Mouse (Mus musculus): ENCODE measurements around the gene Tfdp2. TPM values are rescaled to one million over a fixed set of nuclear protein-coding genes. Genes with fewer than 3 reads are reported as not detected.
A peak's percentile ranks its signal among the peaks of the same experiment; 100 is the strongest.
"Not testable (repeated sequence)": the region's sequence is repeated elsewhere in the genome, so short reads cannot be mapped to it uniquely, and the experiment has no call there.

Gene Tfdp2
- polyA plus RNA-seq, 1 experiment from 2014 or later = 16.0 TPM

DNA sequence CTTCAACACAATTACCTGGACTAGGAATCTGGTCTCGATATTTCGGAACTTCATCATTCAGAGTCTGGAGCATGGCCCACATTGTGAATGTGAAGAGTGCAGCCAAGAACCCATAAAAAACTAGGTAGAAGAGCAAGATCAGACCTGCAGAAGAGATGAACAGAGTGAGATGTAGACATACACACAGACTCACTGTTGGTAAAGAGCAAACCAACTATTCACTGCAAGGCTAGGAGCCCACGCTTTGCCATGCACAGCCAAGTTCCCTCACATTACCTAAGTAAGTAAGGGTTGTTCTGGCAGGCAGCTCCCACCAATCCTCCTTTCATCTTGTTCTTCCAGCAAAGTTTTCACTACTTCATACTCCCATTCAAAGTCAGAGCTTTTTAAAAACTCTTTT lies 149.7 kb downstream of the Tfdp2 start:
- Histone ChIP-seq H3K36me3 (ENCODE audit: control insufficient read depth, insufficient read depth, low read length) (peaks cover 7% of the 10 kb centered on the region; the same call in 1 of the 2 replicates), H3K9me3 (replicated peaks; ENCODE audit: control insufficient read depth, low read length, poor library complexity, severe bottlenecking) (no peaks in the 10 kb centered on the region), H3K4me2 (ENCODE audit: low read length) (no peak overlapping the region), H3K27me3 (ENCODE audit: control insufficient read depth, insufficient read depth, low read depth, low read length) (no peaks in the 10 kb centered on the region), H3K9ac (ENCODE audit: low read depth, low read length) (no peak overlapping the region), H3K4me1 (ENCODE audit: control insufficient read depth, insufficient read depth, low read length) (no peaks in the 10 kb centered on the region), H3K27ac (ENCODE audit: low read length) (no peak overlapping the region), H3K4me3 (ENCODE audit: low read depth, low read length) (no peak overlapping the region)
- ATAC-seq = no peak
- WGBS = 97% methylated on average over 3 of the region's 3 CpGs

- ATAC-seq = no peak
- Histone ChIP-seq H3K4me1 (ENCODE audit: control insufficient read depth, insufficient read depth, low read length) (no peaks in the 10 kb centered on the region), H3K27me3 (ENCODE audit: control insufficient read depth, insufficient read depth, low read depth, low read length) (no peaks in the 10 kb centered on the region), H3K9ac (ENCODE audit: low read depth, low read length) (no peak overlapping the region), H3K9me3 (replicated peaks; ENCODE audit: control insufficient read depth, low read length, poor library complexity, severe bottlenecking) (no peaks in the 10 kb centered on the region), H3K27ac (ENCODE audit: low read length) (no peak overlapping the region), H3K36me3 (ENCODE audit: control insufficient read depth, insufficient read depth, low read length) (no peaks in the 10 kb centered on the region), H3K4me3 (ENCODE audit: low read depth, low read length) (no peak overlapping the region), H3K4me2 (ENCODE audit: low read length) (no peak overlapping the region)
- 81% methylated on average over 5 of the region's 5 CpGs for WGBS
Measured at GRCm38 (mm10) chr9:96348885-96349284, 152.8 kb downstream of the Tfdp2 start.

GRCm38 (mm10) chr9:96350010-96350409 lies 153.9 kb downstream of the Tfdp2 start:
- WGBS = 34% methylated on average over 4 of the region's 4 CpGs

GRCm38 (mm10) chr9:96350476-96350875 lies 154.4 kb downstream of the Tfdp2 start:
- H3K27me3 ChIP-seq (ENCODE audit: control insufficient read depth, insufficient read depth, low read depth, low read length) = no peaks in the 10 kb centered on the region
- peaks cover 2% of the 10 kb centered on the region; the same call in 1 of the 2 replicates for H3K4me1 ChIP-seq (ENCODE audit: control insufficient read depth, insufficient read depth, low read length)
- no peak overlapping the region for H3K4me3 ChIP-seq (ENCODE audit: low read depth, low read length)
- H3K9me3 ChIP-seq (replicated peaks; ENCODE audit: control insufficient read depth, low read length, poor library complexity, severe bottlenecking) = no peaks in the 10 kb centered on the region
- H3K9ac ChIP-seq (ENCODE audit: low read depth, low read length) = no peak overlapping the region
- no peak for ATAC-seq
- no peak overlapping the region for H3K27ac ChIP-seq (ENCODE audit: low read length)
- no peaks in the 10 kb centered on the region for H3K36me3 ChIP-seq (ENCODE audit: control insufficient read depth, insufficient read depth, low read length)
- 63% methylated on average over 3 of the region's 3 CpGs for WGBS
- H3K4me2 ChIP-seq (ENCODE audit: low read length) = no peak overlapping the region

More at GRCm38 (mm10) chr9:96350010-96350409, 153.9 kb downstream of the Tfdp2 start:
- no peak overlapping the region for H3K9ac ChIP-seq (ENCODE audit: low read depth, low read length)
- ATAC-seq = no peak
- no peaks in the 10 kb centered on the region for H3K36me3 ChIP-seq (ENCODE audit: control insufficient read depth, insufficient read depth, low read length)
- H3K4me3 ChIP-seq (ENCODE audit: low read depth, low read length) = no peak overlapping the region
- peaks cover 2% of the 10 kb centered on the region; the same call in 1 of the 2 replicates for H3K4me1 ChIP-seq (ENCODE audit: control insufficient read depth, insufficient read depth, low read length)
- H3K27ac ChIP-seq (ENCODE audit: low read length) = no peak overlapping the region
- no peaks in the 10 kb centered on the region for H3K9me3 ChIP-seq (replicated peaks; ENCODE audit: control insufficient read depth, low read length, poor library complexity, severe bottlenecking)
- no peak overlapping the region for H3K4me2 ChIP-seq (ENCODE audit: low read length)
- H3K27me3 ChIP-seq (ENCODE audit: control insufficient read depth, insufficient read depth, low read depth, low read length) = no peaks in the 10 kb centered on the region

DNA sequence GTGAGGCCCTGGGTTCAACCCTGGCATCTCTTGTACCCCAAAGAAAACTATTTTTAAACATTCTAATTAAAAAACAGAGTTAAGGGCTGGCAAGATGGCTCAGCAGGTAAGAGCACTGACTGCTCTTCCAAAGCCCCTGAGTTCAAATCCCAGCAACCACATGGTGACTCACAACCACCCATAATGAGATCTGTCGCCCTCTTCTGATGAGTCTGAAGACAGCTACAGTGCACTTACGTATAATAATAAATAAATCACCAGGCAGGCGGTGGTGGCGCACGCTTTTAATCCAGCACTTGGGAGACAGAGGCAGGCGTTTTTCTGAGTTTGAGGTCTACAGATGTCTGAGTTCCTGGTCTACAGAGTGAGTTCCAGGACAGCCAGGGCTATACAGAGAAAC lies 155.7 kb downstream of the Tfdp2 start:
- not testable (repeated sequence) for H3K9me3 ChIP-seq (replicated peaks; ENCODE audit: control insufficient read depth, low read length, poor library complexity, severe bottlenecking); H3K4me1 ChIP-seq (ENCODE audit: control insufficient read depth, insufficient read depth, low read length); ATAC-seq; H3K27ac ChIP-seq (ENCODE audit: low read length); H3K36me3 ChIP-seq (ENCODE audit: control insufficient read depth, insufficient read depth, low read length); H3K4me3 ChIP-seq (ENCODE audit: low read depth, low read length); H3K27me3 ChIP-seq (ENCODE audit: control insufficient read depth, insufficient read depth, low read depth, low read length); H3K9ac ChIP-seq (ENCODE audit: low read depth, low read length); H3K4me2 ChIP-seq (ENCODE audit: low read length)
- WGBS = 97% methylated on average over 6 of the region's 6 CpGs

GRCm38 (mm10) chr9:96353121-96353769 lies 157.2 kb downstream of the Tfdp2 start:
- WGBS = 74% methylated on average over 12 of the region's 12 CpGs
- no peak for ATAC-seq
- Histone ChIP-seq H3K9ac (ENCODE audit: low read depth, low read length) (no peak overlapping the region), H3K4me2 (ENCODE audit: low read length) (no peak overlapping the region), H3K4me3 (ENCODE audit: low read depth, low read length) (no peak overlapping the region), H3K27me3 (ENCODE audit: control insufficient read depth, insufficient read depth, low read depth, low read length) (no peaks in the 10 kb centered on the region), H3K36me3 (ENCODE audit: control insufficient read depth, insufficient read depth, low read length) (no peaks in the 10 kb centered on the region), H3K9me3 (replicated peaks; ENCODE audit: control insufficient read depth, low read length, poor library complexity, severe bottlenecking) (no peaks in the 10 kb centered on the region), H3K27ac (ENCODE audit: low read length) (no peak overlapping the region), H3K4me1 (ENCODE audit: control insufficient read depth, insufficient read depth, low read length) (peaks cover 4% of the 10 kb centered on the region; the same call in 1 of the 2 replicates)

GRCm38 (mm10) chr9:96353799-96354198 lies 157.7 kb downstream of the Tfdp2 start:
- H3K27ac ChIP-seq (ENCODE audit: low read length) = no peak overlapping the region
- no peaks in the 10 kb centered on the region for H3K36me3 ChIP-seq (ENCODE audit: control insufficient read depth, insufficient read depth, low read length)
- no peak overlapping the region for H3K4me3 ChIP-seq (ENCODE audit: low read depth, low read length)
- H3K9me3 ChIP-seq (replicated peaks; ENCODE audit: control insufficient read depth, low read length, poor library complexity, severe bottlenecking) = no peaks in the 10 kb centered on the region
- no peak overlapping the region for H3K4me2 ChIP-seq (ENCODE audit: low read length)
- 74% methylated on average over 8 of the region's 8 CpGs for WGBS
- H3K27me3 ChIP-seq (ENCODE audit: control insufficient read depth, insufficient read depth, low read depth, low read length) = no peaks in the 10 kb centered on the region
- peaks cover 4% of the 10 kb centered on the region; the same call in 1 of the 2 replicates for H3K4me1 ChIP-seq (ENCODE audit: control insufficient read depth, insufficient read depth, low read length)
- H3K9ac ChIP-seq (ENCODE audit: low read depth, low read length) = no peak overlapping the region
- ATAC-seq = no peak

DNA sequence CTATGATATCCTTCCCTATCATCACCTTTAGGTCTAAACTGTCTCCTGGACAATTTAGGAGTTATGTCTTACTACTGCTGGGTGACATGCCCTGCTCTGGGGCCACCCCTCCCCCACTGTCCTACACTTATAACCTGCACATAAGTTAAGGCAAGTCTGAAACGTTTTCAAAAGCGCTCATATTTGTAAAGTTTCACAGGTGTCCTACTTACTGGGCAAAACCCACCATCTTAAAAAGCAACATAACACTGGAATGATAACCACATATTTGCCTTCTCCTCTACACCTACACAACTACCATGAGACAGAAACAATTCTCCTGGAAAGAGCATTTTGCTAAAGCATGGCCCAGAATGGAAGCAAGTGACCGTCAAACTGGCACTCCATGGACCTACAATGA lies 164.0 kb downstream of the Tfdp2 start:
- Histone ChIP-seq H3K9me3 (replicated peaks; ENCODE audit: control insufficient read depth, low read length, poor library complexity, severe bottlenecking) (no peaks in the 10 kb centered on the region), H3K4me1 (ENCODE audit: control insufficient read depth, insufficient read depth, low read length) (peaks cover 26% of the 10 kb centered on the region), H3K27ac (ENCODE audit: low read length) (no peak overlapping the region), H3K4me3 (ENCODE audit: low read depth, low read length) (no peak overlapping the region), H3K4me2 (ENCODE audit: low read length) (no peak overlapping the region), H3K36me3 (ENCODE audit: control insufficient read depth, insufficient read depth, low read length) (no peaks in the 10 kb centered on the region), H3K9ac (ENCODE audit: low read depth, low read length) (no peak overlapping the region), H3K27me3 (ENCODE audit: control insufficient read depth, insufficient read depth, low read depth, low read length) (no peaks in the 10 kb centered on the region)
- ATAC-seq = no peak
- 91% methylated on average over 3 of the region's 3 CpGs for WGBS

DNA sequence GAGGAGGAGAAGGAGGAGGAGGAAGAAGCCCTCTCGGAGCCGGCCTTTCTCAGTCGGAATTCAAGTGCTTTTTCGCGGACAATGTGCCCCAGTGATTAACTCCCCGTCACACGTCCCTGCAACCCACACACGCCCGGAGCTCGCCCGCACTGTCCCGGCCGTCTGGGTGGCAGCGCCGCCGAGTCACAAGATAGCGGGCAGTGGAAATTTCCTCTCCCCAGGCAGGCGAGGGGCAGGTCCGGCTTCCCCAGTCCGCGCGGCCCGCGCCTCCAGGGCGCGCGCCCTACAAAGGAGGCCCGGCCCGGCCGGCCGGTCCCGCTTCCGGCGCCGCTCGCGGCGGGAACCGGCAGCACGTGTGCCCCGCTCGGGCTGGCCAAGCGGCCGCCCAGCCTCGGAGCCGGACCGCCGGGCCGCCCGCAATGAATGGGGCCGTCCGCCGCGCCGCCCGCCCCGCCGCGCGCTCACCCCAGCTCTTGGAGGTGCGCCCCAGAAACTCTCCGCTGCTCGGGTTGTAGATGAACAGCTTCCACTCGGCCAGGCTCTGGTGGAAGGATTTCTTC lies 167.6 kb downstream of the Tfdp2 start:
- peak overlapping the region; percentile 89 for H3K9ac ChIP-seq (ENCODE audit: low read depth, low read length)
- no peak; the same call in 1 of the 2 replicates for ATAC-seq
- peak overlapping the region; percentile 86 for H3K27ac ChIP-seq (ENCODE audit: low read length)
- H3K4me2 ChIP-seq (ENCODE audit: low read length) = peak overlapping the region; percentile 82
- H3K4me3 ChIP-seq (ENCODE audit: low read depth, low read length) = peak overlapping the region; percentile 86
- WGBS = under 1% methylated on average over 60 of the region's 64 CpGs
- no peaks in the 10 kb centered on the region for H3K27me3 ChIP-seq (ENCODE audit: control insufficient read depth, insufficient read depth, low read depth, low read length)
- no peaks in the 10 kb centered on the region for H3K36me3 ChIP-seq (ENCODE audit: control insufficient read depth, insufficient read depth, low read length)
- H3K9me3 ChIP-seq (replicated peaks; ENCODE audit: control insufficient read depth, low read length, poor library complexity, severe bottlenecking) = no peaks in the 10 kb centered on the region
- H3K4me1 ChIP-seq (ENCODE audit: control insufficient read depth, insufficient read depth, low read length) = peaks cover 24% of the 10 kb centered on the region
